Mouse (Mus musculus) lung, adult 18-20 months (tissue): Measurements from ENCODE around the gene Wiz.

Experiments
- DNase-seq, 2 experiments: peaks; one replicate each; pipeline ENCODE4 v3.0.0; 2022; ENCODE audit warnings: mixed read lengths in 2 of 2

The Wiz gene

DNA sequence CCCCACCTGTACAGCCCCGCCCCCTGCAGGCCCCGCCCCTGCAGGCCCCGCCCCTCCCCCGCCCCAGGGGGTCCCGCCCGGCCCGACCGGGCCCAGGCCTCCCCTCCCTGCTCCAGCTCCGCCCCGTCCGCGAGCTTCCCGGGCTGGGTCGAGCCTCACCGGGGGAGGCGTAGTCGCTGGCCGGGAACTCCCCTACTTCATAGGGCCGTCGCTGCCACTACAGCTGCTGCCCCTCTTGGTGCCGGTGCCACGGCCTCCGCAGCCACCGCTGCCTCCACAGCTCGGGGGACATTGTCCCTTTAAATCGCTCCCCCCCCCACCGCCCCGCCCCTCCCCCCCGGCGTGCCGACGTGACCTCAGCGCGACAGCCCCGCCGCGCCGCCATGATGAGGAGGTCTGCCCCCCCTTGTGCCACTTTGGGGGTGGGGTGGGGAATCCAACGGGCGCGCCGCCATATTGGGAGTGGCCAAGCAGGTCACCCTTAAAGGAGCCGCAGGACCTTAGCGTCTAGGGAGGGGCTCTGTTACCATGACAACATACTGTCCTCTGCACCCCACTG, at the start of gene Wiz:
Gene Wiz (minus strand): TSS at position 339 of the 559 bp plus-strand sequence.
- DNase-seq = peak; percentile 94 to 96

DNA sequence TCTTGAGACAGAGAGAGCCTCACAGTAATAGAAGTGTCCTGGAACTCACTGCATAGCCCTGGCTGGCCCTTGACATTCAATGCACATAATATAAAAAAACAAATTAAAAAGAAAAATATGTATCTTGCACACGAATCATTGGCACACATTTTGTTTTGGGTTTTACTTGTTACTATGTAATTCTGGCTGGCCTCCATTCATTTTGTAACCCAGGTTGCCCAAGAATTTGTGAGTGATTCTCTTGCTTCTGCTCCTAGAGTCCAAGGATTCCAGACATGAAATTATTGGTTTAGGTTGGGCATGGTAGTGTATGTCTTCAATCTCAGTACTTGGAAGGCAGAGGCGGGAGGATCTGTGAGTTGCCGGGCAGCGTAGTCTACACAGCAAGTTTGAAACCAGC, 47.9 kb upstream of the Wiz start:
- DNase-seq = no peak

DNA sequence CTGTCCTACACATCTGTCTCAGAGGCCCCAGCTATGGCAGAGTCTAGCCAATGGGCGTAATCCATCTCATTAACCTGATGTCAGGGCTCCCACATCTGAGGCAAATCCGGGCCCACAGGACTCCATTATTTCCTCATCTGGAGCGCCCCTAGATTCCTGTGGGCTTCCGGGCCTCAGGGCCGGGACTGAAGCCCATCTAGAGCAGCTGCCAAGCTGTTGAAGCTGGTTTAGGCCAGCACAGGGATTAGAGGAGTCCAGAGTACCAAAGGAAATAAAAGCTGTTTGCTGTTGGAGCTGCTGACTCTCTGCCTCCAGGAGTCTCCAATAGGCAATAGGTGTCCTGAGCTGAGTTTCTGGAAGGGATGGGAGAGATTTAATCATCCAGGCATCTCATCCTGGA, 45.9 kb upstream of the Wiz start:
- DNase-seq = no peak

DNA sequence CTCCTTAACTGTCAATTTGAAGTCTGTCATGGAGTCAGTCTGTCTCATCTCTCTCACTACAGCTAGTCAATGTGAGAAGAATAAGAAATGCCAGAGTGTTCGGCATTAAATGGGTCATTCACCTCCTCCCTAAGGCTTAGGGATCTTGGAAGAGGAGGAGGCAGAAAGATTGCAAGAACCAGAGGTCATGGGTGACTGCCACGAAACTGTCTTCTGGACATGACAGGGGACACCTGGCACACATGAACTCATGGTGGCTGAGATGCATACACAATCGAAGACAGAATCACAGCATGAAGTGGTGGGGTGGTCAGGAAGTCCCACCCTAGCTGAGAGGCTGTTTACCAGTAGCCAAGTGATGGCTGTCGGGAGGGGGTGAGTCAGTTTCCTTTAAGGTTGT, 45.1 kb upstream of the Wiz start:
- DNase-seq = peak in 1 of 2 experiments; percentile 24

DNA sequence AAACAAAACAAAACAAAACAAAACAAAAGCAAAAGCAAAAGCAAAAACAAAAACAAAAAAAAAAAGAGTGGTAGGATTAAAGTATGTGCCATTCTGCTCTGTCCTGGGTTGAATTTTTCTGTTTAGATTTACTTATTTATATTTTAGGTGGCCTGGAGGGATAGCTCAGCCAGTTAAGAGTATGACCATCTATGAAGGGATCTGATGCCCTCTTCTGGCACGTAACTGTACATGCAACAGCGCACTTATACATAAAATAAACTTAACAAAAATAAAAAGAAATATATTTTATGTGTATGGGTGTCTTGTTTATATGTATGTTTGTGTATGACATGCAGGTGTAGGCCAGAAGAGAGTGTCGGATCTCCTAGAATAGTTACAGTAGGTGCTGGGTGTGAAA, 42.7 kb upstream of the Wiz start:
- no peak for DNase-seq

DNA sequence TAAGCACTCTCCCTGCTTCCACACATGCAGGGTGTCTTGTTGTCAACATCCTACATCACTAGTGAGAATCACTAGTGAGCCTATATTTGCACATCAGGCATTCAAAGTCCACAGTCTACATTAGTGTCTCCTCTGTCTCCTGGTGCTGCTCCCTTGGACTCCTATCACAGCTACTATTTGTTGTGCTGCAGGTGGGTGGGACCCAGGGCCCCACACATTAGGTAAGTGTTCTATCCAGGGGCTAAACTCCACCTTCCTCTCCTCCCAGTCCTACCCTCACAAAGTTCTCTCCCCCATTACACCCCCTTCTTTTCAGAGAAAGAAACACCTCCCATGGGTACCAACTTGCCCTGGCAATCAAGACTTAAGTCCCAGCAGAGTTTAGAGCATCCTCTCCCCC, 37.4 kb upstream of the Wiz start:
- no peak for DNase-seq

DNA sequence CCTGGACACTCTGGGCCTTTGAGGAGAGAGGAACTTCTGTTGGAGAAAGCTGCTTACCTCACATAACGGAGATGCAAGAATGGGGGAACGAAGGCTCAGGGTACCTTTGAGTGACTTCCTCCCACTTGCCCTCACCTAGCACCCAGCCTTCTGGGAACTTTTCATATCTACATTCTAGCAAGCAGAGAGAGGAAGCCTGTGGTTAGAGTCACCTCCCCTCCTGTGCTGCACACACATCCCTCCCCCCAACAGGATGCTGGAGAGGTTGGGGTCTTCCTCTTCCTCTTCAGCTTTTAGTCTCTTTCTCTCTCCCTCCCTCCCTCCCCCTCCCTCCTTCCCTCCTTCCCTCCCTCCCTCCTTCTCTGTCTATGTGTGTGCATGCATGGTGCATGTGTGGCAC, 34.8 kb upstream of the Wiz start, which contains the start of gene Pglyrp2:
Gene Pglyrp2 (minus strand): TSS at position 134 of the 400 bp plus-strand sequence.
- DNase-seq = no peak

DNA sequence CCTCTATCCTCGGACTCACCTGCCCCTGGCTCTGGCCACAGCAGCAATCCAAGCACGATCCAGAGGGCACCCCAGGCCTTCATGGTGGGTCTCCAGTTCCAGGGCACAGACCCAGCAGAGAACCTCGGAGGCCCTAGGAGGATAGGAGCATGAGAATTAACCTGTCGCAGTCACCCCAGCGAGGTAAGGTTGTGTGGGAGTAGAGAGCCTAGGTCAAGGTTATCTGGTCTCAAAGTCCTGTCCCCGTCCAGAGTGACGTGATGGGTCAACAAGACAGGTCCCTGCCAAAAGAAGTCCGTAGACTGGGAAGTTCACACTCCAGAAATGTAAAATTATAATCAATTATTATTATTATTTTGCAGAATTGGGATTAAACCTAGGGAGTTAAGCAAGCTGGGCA, 31.5 kb upstream of the Wiz start:
- DNase-seq = no peak

DNA sequence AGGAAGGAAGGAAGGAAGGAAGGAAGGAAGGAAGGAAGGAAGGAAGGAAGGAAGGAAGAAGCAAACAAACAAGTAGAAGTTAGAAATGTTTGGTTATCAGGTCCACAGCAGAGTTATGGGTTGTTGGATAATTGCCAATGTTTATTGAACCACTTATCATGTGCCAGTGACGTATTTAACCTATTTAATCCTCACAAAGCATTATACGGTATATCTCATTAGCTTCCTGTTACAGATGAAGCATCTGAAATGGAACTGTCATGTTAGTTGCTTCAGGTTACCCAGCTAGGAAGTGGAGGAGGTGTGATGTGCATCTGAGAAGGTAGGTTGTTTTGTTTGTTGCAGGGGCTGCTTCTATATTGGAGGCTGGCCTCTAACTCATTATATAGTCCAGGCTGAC, 30.8 kb upstream of the Wiz start:
- DNase-seq = no peak

DNA sequence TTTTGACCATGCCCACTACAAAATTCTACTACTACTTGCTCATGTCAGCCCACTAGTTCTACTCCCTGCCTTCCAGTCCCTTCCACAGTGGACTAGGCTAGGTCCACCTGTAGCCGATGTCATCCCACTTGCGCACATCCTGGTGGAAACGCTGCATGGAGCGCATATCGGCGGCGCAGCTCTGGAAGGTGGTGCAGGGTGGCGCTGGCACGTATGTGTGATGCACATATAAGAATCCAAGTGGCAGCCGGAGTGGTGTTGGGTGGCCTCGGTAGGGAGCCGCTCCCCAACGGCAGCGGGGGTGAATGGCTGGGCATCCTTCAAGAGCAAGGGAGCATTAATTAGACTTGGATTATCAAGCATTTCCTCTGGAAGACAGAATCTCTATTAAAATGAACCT, 27.5 kb upstream of the Wiz start:
- no peak for DNase-seq

DNA sequence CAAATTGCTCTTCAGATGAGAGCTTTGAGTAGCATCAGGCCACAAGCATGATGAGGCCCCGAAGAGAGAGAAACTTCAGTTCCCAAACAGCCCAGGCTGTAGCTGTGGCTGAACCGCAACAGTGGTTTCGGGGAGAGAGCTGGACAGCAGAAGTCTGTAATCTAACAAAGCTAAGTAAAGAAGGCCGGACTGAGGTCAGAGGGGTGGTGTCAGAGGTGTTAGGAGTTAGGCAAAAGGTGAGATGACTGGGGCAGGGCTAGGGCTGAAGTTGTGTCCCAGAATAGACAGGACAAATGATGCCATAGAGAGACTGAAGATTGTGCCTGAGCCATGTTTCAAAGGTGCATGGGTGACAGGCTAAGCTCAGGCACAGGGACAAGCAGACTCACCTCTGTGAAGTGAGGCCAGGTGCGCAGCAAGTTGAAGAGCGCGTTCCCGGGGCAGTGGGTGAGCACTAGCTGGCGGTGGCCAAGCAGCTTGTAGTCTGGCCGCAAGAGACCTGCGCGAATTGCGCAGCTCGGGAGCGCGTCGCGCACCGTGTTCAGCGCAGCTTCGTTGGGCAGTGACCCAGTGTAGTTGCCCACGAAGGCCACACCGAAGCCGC, 26.3 kb upstream of the Wiz start:
- DNase-seq = no peak

DNA sequence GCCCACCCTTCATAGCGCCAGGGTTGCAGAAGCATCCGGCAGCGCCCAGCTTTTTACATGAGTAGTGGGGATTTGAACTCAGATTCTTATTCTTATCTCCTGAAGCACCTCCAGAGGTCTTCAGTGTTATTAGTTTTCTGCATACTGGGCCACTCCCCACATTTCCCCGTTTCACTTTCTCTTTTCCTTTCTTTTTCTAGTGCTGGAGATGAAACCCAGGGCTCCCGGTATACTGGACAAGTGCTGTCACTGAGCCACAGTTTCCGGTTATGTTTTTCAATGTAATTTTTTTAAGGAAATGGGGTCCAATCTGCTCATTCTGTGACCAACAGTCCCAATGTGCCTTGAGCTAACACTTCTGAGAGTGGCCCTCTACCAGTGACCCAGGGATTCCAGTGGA, 22.7 kb upstream of the Wiz start:
- DNase-seq = no peak

DNA sequence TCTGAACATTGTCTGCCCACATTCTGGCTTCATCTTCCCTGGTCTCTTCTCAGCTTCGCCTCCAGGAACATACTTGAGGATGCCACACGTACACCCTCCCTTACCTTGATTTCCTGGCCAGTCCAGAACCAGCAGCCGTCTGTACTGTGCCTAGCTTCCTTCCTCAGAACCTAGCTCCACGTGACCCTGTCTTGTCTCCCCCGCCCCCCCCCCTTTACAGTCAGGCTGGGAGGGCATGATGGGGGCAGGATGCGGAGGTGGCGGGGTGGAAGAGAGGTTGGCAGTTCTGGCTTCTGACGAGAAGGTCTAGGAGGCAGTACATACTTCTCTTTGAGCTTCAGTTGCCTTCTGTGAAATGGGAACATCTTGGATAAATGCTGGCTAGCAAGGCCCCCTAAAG, 14.2 kb upstream of the Wiz start, which contains the start of gene Rasal3:
Gene Rasal3 (minus strand): TSS at position 167 of the 400 bp plus-strand sequence.
- no peak for DNase-seq

DNA sequence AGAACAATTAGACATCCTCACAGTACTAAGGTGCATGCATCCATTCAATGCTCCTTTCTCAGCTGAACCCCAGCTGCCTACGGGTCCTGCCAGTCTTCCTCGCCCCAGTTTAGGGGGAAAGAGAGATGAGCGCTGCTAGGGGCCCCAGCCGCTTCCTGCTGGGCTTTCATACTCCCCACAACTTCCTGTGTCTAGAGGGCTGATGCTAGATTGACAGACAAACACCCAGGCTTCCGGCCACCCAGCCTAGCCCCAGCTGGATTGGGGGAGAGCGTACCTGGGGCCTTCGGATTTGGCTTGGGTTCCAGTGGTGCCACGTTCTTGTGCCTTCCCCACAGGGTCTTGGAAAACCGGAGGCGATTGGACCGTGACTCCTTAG, 13.5 kb upstream of the Wiz start:
- DNase-seq = peak in 1 of 2 experiments; percentile 28

DNA sequence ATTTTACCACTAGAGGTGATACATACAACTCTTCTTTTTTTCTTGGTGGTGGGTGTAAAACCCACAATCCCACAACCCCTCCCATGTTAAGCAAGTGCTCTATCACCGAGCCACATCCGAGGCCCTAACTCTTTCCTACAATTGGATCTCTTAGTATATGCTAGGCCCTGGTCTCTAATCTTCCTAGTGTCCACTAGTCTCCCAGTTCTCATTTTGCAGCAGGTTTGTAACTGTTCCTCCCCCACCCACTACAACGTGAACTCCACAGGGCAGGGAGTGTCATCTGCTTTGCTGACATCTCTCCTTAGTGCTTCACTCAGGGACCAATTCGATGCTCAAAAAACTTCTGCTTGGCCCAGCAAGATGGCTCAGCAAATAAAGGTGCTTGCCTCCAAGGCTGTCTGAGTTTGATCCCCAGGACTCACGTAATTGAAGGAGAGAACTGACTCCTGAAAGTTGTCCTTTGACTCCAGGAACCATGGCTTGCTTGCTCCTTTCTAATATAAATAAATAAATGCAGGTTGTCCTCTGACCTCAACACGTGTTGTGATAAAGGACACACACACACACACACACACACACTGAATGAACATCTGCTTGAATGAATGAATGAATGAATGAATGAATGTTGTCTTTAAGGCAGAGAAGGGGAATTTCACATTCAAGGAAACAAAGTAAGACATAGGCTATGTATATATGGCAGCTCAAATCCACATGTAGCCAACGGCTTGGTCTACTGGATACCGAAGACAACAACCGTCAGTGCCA, 13.0 kb upstream of the Wiz start:
- no peak for DNase-seq

DNA sequence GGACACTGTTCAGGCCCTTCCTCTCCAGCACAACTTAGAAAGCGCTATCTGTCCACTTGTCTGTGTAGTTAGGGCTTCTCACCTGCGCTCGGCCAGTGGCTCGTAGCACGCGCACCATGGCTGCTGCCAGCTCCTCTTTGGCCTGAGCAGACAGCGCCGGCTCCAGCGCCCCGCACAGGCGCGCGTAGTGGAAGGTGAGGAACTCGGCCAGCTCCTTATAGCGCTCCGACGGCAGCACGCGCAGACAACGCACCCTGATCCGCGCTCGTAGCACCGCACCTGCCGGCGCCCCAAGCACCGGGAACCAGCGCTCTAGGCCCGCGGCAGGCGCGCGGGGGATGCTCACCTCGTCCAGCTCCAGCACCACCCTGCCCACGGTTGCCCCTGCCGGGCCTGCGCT, 7.0 kb upstream of the Wiz start:
- no peak for DNase-seq

DNA sequence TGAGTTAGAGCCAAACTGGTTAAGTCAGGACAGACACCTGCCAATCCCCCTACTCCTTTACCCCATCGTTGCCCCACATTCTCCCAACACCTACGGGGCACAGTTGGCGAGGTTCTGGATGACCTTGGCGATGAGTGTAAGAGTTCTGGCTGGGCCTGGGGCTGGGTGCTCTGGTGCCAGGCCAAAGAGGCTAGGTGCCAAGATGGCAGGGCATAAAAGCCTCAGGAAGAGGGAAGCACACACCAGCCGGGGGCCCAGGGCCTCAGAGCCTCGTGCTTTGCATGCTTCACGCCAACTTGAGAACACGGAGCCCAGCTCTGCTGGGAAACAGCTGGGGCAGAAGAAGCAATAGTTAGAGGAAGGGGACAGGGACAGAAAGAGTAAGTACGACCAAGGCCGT, 4.7 kb upstream of the Wiz start:
- DNase-seq = no peak

DNA sequence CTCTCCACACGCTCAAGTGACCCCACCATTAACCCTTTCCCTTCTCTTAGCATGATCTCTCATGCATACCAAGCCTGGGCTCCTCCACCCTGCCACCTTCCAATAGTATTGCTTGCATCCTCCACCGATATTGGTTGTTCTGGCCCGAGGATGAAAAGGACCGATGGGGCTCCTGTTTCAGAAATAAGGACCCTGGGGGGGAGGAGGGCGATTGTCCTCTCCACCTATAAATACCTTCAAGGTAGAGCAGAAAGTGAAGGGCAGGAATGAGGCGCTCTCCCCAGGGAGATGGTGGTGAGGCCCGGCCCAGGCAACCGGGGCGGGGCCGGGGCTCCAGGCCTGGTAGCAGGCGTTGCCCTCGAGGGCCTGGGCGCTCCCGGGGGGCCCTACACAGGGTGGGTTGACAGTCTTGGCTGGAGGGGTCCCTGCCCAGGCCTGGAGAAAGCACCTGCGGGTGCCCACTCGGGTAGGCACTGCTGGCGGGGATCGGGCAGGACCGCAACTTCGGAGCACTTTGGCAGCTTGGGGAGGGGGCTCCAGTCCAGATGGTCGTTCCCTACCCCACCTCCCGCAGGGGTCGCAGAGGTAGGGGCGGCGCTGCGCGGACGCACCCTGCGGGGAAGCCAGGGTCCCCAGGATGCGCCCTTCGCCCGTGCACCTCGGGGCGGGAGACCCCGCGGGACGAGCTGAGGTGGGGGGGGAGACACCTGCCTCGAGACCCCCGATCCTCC, 704 bp downstream of the Wiz start:
- DNase-seq = peak; percentile 38 to 46

DNA sequence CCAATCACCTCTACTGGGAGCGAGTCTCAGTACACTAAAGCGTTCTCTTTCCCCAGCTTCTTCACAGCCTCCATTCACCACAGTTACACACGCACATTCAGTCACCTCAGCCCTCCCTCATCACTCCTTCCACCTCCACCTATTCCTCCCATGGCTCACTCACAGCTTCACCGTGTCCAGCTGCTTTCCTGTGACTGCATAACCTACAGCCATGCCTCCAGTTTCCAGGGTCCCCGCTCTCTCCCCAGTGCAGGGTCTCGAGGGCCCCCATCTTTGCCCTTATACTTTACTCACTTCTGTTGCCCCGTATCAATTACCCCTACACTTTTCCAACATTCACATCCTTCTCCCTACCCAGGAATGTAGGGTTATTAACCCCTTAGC, 1.3 kb downstream of the Wiz start:
- no peak for DNase-seq

DNA sequence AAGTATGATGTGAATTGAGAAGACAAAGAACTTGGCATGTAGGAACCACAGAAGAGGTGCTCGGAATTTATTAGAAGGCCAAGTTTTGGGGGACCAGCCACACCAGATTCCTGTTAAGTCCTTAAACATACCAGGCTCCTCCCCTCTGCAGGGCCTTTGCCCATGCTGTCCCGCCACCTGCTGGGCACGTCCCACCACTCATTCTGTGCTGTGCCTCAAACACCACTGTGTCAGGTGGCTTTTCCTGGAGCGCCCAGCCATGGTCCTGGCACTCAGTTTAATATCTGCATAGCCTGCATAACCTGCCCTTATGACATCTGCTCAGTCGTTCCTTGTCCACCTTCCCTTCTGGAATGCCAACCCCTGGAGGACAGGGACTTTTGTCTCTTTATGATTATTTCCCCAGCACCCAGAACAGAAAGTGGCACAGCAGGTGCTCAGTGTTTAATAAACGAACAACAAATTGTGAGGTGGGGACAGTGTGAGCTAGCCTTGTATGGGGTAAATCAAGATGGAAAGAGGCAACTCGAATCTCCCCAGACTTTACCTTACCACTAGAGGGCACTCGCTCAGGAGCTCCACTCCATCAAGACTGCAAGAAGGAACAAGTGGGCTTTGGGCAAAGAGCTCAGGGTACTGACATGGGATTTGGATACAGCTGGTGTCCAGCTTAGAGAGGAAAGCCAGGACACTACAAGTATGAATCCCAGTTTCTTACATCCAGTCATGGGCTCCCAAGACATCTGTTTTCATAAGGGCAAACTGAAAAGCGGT, 2.4 kb downstream of the Wiz start:
- peak; percentile 55 to 71 for DNase-seq

DNA sequence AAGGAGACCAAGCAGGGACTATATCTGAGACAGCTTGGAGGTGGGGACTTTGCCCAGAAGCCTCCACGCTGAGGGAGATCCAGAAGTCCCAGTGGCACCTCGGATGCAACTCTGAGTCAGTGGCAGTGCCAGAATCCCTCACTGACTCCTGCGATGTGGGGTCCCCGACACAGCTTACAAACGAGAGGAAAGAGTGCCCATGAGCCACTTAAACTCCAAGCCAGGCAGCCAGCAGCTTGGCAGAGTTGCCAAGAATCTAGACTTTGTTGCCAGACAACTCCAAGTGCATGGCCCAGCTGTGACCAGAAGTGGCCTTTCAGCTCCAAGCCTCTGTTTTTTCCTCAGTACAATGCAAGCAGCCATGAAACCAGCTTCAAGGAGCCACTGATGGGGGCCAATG, 5.6 kb downstream of the Wiz start:
- no peak for DNase-seq

DNA sequence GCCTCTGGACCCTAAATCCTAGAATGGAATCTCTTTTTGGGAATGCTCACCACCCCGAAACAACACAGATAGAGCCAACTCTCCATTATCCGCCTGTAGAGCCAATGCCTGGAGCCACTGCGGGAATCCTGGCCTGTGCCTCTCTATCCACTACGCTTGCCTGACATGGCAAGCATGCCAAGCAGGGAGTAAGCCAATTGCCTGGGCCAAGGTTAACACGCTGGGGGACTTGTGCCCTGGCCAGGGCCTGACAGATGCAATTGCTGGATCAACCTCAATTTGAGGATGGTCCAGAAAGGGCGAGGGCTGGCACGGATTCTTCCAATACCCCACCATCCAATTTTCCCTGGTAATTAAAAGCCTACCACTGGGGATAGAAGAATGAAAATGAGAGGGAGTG, 6.7 kb downstream of the Wiz start:
- DNase-seq = no peak

DNA sequence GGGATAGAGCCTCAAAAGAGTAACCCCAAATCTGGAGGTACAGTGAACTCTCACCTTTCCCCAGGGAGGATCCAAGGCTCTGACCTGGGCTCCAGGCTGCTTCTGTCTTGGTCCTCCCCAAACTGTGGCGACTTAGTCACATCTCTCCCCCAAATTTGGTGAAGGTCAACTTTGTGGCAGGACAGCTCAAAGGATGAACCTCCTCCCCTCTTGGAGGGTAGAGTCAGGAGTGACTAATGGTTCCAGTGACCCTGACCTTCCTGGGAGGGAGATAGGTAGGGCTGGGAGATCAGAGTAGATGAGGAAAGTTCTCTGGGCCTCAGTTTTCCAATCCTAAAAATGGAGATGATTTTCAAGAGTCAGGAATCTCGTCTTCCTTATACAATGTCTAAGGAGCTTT, 10.5 kb downstream of the Wiz start:
- DNase-seq = no peak
